Mouse (Mus musculus): ENCODE data around the gene Acadvl.

- TF ChIP-seq CTCF (IDR thresholded peaks at IDR 0.05; ENCODE audit: low read depth) (no peak), EP300 (IDR thresholded peaks at IDR 0.05; ENCODE audit: low read depth) (no peak)
These were observed 33.0 kb downstream of the Acadvl start, which contains the start of gene Elp5 for GRCm38 (mm10) chr11:69982225-69982624.
